Mouse (Mus musculus) limb, embryonic 11.5 days (tissue): ENCODE results near the gene Eno3. TPM values are rescaled to one million over a fixed set of nuclear protein-coding genes. Genes with fewer than 3 reads are reported as not detected.

ENCODE experiments used
- ATAC-seq: fragments of 200-750 bp; cut with Nextera tagmentation; 2 replicates; pipeline ENCODE4 v1.8.0; 2017; ENCODE audit warnings: low read depth; ENCODE audit not compliant: insufficient number of reproducible peaks, low FRiP score, low TSS enrichment
- DNase-seq: peaks from one replicate; pipeline ENCODE4 v3.0.0-alpha.2; 2015; ENCODE audit warnings: low spot score
- H3K27ac ChIP-seq: fragments of 300-500 bp; sonication (generic); replicated peaks from 2 replicates; pipeline ENCODE4 v1.5.1; 2014; ENCODE audit warnings: low read depth, mild to moderate bottlenecking, low read length
- H3K27me3 ChIP-seq: fragments of 300-500 bp; sonication (generic); 2 replicates; pipeline ENCODE4 v1.6.1; 2014; ENCODE audit warnings: mild to moderate bottlenecking, low read length, mixed read lengths; ENCODE audit not compliant: control insufficient read depth, insufficient read depth
- H3K36me3 ChIP-seq: fragments of 300-500 bp; sonication (generic); 2 replicates; pipeline ENCODE4 v1.6.1; 2014; ENCODE audit warnings: mild to moderate bottlenecking, low read length, moderate library complexity, mixed read lengths; ENCODE audit not compliant: control insufficient read depth, insufficient read depth
- H3K4me1 ChIP-seq: fragments of 300-500 bp; sonication (generic); 2 replicates; pipeline ENCODE4 v1.6.1; 2014; ENCODE audit warnings: low read length, mixed read lengths; ENCODE audit not compliant: control insufficient read depth, insufficient read depth
- H3K4me2 ChIP-seq: fragments of 300-500 bp; sonication (generic); 2 replicates; pipeline ENCODE4 v1.6.1; 2014; ENCODE audit warnings: low read depth, mild to moderate bottlenecking, moderate library complexity; ENCODE audit not compliant: severe bottlenecking
- H3K4me3 ChIP-seq: fragments of 300-500 bp; sonication (generic); 2 replicates; pipeline ENCODE4 v1.5.1; 2014; ENCODE audit warnings: low read depth, low read length
- H3K9ac ChIP-seq: fragments of 300-500 bp; sonication (generic); 2 replicates; pipeline ENCODE4 v1.6.1; 2014; ENCODE audit warnings: mild to moderate bottlenecking, low read length
- H3K9me3 ChIP-seq: fragments of 300-500 bp; sonication (generic); 2 replicates; pipeline ENCODE4 v1.6.1; 2016; ENCODE audit warnings: low read length; ENCODE audit not compliant: control insufficient read depth
- WGBS: fragments of 180-500 bp; shearing (Covaris S2); extraction: QIAGEN DNeasy Blood & Tissue Kit; methylation state at CpG from one replicate; pipeline ENCODE4 v1.1.7; 2014; 5-methylcytosine and 5-hydroxymethylcytosine counted together
- polyA plus RNA-seq: library from polyadenylated mRNA; unstranded; fragments of >200 nt; fragmentation: Nextera tagmentation; extraction: Ambion mirVana; gene quantifications from 2 replicates; pipeline ENCODE4 v1.2.1, GENCODE M21; 2014

Gene Eno3
- polyA plus RNA-seq, 1 experiment from 2014 or later, result 53.3 TPM

DNA sequence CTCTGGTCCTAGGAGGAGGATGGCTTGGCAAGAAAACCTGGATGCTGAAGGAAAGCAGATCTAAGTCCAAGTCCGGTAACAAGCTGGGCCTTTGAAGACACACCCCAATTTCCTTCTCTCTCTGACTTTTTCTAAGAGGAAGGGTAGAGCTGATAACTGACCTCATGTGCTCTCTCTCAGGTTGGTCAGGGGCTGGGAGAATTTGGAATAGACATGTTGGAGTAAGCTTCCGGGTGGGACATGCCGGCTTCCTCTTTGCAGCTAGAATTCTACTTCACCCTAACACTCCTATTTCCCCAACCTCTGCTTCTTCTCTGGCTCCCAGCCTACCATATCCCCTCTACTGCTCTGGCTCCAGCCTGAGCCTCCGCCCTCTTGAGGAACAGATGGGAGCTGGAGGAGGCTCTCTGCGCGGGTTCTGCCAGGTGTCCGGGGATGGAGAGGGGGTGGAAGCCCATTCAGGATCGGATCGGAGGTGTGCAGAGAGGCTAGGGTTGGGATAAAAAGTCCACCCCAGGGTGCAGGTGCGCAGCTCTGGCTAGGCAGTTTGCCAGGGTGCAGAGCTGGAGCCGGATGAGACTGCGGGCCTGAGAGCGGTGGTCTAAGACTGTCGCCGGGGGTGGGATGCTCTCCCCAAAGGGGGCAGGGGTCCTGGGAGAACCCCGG, 30.0 kb downstream of the Eno3 start:
- peaks cover 12% of the 10 kb centered on the region for H3K4me1 ChIP-seq
- H3K27ac ChIP-seq, result peak overlapping the region; percentile 66; the same call in 1 of the 2 replicates
- 0 out of 2 replicates have a peak, but pooled peaks have one; percentile 6 for ATAC-seq
- H3K4me3 ChIP-seq, result peak overlapping the region; percentile 82
- H3K9ac ChIP-seq, result peak overlapping the region; percentile 75
- H3K9me3 ChIP-seq, result no peaks in the 10 kb centered on the region
- WGBS, result 4% methylated on average over 16 of the region's 16 CpGs
- H3K4me2 ChIP-seq, result peak overlapping the region; percentile 72
- peaks cover 3% of the 10 kb centered on the region for H3K36me3 ChIP-seq
- no peaks in the 10 kb centered on the region for H3K27me3 ChIP-seq
- DNase-seq, result peak; percentile 62

DNA sequence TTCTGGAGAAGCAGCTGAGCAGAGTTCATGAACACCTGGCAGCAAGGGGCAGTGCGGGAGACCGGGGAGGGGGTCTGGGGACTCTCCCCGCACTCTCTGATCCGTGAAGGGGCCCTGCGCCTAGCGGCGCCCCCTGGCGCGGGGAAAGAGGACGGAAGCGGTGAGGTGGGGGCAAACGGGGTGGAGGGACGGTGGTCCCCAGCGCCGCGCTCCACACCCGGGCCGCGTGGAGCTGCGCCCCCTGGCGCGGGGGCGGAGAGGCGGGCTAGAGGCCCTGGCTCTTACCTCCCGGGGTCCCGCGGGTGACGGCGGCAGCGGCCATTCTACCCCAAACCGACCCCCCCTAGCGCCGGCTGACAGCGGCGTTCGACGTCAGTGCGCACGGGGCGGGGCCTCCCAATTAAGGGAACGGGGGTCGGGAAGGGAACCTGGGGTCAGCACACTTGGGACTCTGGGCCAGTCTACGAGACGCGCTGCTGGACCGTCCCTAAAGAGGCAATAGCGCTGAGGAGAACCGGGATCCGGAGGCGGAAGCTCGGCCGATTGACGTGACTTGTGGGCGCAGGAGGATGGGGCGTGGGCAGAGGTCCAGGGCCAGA, 30.7 kb downstream of the Eno3 start, which contains the start of gene Camta2:
Gene Camta2 (minus strand): TSS at position 505 of the 599 bp plus-strand sequence.
- under 1% methylated on average over 48 of the region's 55 CpGs for WGBS
- peak within 1 kb of the TSS; percentile 82 for H3K4me3 ChIP-seq
- ATAC-seq (peak; percentile 86), DNase-seq (peak; percentile 90)
- no peaks in the 10 kb centered on the region for H3K27me3 ChIP-seq
- no peaks in the 10 kb centered on the region for H3K9me3 ChIP-seq
- peak within 1 kb of the TSS; percentile 66; the same call in 1 of the 2 replicates for H3K27ac ChIP-seq
- peaks cover 3% of the 10 kb centered on the region for H3K36me3 ChIP-seq
- peak within 1 kb of the TSS; percentile 72 for H3K4me2 ChIP-seq
- peak within 1 kb of the TSS; percentile 75 for H3K9ac ChIP-seq
- peaks cover 7% of the 10 kb centered on the region for H3K4me1 ChIP-seq

DNA sequence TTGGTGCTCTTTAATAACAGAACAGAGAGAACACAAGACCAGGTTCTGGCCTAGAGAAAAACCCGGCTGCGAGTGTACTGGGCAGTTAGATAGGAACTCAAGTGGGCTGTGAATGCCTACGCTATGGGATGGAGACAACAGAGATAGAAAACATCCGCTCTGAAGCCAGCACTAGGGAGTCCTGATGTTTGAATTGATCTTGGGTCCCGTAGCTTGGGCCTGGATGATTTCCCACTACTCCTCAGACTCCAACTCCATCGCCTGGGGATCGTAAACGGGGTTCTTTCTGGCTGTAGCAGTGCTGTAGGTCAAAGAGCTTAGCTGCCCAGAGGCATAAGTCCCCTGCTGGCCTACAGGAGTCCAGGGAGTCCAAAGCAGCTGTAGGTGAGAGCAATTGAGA, 31.4 kb downstream of the Eno3 start:
- Histone ChIP-seq H3K4me1 (peaks cover 7% of the 10 kb centered on the region), H3K9me3 (no peaks in the 10 kb centered on the region), H3K4me3 (peak overlapping the region; percentile 82), H3K4me2 (peak overlapping the region; percentile 72), H3K27ac (peak overlapping the region; percentile 66; the same call in 1 of the 2 replicates), H3K27me3 (no peaks in the 10 kb centered on the region), H3K36me3 (peaks cover 3% of the 10 kb centered on the region), H3K9ac (peak overlapping the region; percentile 75)
- WGBS, result 12% methylated on average over 8 of the region's 8 CpGs
- ATAC-seq, result no peak
- DNase-seq, result no peak

DNA sequence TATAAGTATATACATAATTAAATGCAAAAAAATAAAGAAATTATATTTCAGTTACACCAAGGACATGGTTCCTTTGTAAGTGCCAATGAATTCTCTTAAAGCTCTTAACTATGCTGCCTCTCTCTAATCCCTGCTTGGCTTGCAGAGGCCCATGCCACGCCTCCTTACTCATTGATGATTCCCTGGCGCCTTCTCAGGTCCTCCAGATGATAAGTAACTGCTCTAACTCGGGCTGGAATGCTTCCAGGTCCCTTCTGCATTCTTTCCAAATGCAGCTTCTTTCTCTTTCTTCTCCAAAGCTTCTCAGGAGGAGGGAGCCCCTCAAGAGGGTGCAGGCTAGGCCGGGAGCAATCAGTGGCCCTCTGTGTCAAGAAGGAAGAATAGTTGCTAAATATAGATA, 32.6 kb downstream of the Eno3 start:
- Histone ChIP-seq H3K27me3 (no peaks in the 10 kb centered on the region), H3K27ac (no peak overlapping the region), H3K9me3 (no peaks in the 10 kb centered on the region), H3K4me2 (no peak overlapping the region), H3K9ac (no peak overlapping the region), H3K4me1 (peaks cover 7% of the 10 kb centered on the region), H3K4me3 (no peak overlapping the region), H3K36me3 (no peaks in the 10 kb centered on the region)
- 63% methylated on average over 4 of the region's 4 CpGs for WGBS
- no peak for ATAC-seq
- no peak for DNase-seq

DNA sequence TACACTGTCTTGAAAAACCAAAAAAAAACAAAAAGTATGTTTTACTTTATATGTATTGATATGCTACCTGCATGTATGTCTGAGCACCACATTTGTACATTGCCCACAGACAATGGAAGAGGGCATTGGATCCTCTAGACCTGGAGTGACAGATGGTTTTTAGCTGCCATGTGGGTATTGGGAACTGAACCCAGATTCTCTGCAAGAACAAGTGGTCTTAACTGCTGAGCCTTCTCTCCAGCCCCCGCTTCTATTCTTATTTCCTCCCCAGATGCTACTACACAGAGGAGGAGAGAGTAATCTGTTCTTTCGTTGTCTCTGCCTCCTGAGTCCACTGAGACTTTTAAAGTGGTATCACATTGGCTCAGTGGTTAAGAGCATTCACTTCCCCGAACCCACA, 36.5 kb downstream of the Eno3 start:
- Histone ChIP-seq H3K9ac (no peak overlapping the region), H3K4me1 (peaks cover 2% of the 10 kb centered on the region), H3K36me3 (no peaks in the 10 kb centered on the region), H3K27ac (no peak overlapping the region), H3K4me3 (no peak overlapping the region), H3K9me3 (no peaks in the 10 kb centered on the region), H3K27me3 (no peaks in the 10 kb centered on the region), H3K4me2 (no peak overlapping the region)
- ATAC-seq (no peak), DNase-seq (no peak)
- 67% methylated on average over 3 of the region's 3 CpGs for whole genome bisulfite sequencing

DNA sequence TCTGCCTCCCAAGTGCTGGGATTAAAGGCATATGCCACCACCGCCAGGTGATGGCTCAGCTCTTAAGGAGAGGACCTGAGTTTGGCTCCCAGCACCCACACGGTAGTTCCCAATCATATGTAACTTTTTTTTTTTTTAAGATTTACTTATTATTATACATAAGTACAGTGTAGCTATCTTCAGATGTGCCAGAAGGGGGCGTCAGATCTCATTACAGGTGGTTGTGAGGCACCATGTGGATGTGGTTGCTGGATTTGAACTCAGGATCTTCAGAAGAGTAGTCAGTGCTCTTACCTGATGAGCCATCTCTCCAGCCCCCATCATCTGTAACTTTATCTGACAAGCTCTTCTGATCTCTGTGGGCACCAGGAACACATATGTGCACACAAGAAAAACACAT, 40.4 kb downstream of the Eno3 start:
- 67% methylated on average over 3 of the region's 3 CpGs for WGBS
- Histone ChIP-seq H3K36me3 (no peaks in the 10 kb centered on the region), H3K27me3 (no peaks in the 10 kb centered on the region), H3K4me3 (no peak overlapping the region), H3K4me1 (peaks cover 5% of the 10 kb centered on the region), H3K27ac (no peak overlapping the region), H3K9ac (no peak overlapping the region), H3K9me3 (no peaks in the 10 kb centered on the region), H3K4me2 (no peak overlapping the region)
- ATAC-seq (no peak), DNase-seq (no peak)

DNA sequence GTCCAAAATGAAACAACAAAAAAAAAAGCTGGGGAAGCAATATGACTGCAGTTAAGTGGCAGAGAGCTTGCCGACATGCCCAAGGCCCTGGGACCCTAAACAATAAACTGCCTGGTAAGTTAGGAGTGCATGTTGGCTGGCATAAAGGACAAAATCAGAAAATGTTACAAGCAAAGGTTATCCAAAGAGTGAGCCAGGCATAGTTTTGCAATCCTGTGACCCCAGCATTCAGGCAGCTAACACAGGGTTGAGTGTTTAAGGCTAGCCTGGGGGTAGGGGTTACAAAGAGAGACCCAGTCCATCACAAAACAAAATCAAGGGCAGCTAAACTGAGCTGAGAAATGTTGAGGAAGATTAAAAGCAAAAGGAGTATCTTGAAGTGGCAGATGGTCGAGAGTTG, 42.0 kb downstream of the Eno3 start:
- 67% methylated on average over 2 of the region's 2 CpGs for WGBS
- H3K27me3 ChIP-seq, result no peaks in the 10 kb centered on the region
- no peak overlapping the region for H3K4me2 ChIP-seq
- no peak overlapping the region for H3K27ac ChIP-seq
- no peaks in the 10 kb centered on the region for H3K36me3 ChIP-seq
- ATAC-seq, result no peak
- H3K9ac ChIP-seq, result no peak overlapping the region
- no peak for DNase-seq
- H3K4me1 ChIP-seq, result peaks cover 5% of the 10 kb centered on the region
- no peaks in the 10 kb centered on the region for H3K9me3 ChIP-seq
- no peak overlapping the region for H3K4me3 ChIP-seq

DNA sequence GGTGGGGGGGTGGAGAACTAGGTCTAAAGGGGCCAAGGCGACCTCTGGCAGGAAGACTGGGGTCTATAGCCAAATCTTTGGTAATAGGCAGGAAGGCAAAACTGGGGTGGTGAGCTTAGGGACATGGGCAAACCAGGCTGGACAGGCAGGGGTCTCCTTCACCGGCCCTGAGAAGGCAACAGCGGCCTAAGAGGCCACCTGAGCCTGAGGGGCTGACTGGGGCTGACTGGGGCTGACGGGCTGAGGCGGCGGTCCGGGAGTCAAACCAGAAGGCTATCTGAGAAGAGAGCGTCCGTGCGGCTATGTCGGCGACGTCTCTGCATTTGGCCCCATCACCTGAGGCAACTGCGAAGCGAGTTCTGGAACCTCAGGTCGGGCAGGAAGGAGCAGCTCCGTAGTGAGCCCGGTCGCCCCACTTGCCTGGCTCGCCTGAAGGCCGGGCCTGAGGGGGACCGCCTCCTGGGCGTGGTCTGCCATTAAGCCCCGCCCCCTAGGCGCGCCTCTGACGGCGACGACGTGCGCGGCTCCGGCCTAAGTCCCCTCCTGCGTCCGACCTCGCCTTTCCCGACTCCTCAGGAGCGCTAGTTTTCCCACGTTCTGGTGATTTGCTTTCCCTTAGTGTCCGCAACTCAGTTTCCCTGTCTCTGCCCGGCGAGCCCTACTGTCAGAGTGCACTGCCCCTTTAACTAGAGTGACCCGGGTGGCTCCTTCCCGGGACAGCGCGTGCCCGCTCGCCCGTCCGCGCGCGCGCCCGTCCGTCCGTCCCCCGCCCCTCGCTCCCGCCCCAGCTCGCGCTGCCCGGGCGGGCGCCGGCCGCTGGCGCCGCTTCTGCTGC, 42.9 kb downstream of the Eno3 start, which contains the start of the genes Inca1 and Kif1c:
Gene Inca1 (minus strand): TSS at position 434 of the 835 bp plus-strand sequence.
Gene Kif1c (plus strand): TSS at position 827 of the 835 bp plus-strand sequence.
- Histone ChIP-seq H3K36me3 (peaks cover 2% of the 10 kb centered on the region; the same call in 1 of the 2 replicates), H3K4me3 (peak within 1 kb of the TSS; percentile 86), H3K4me1 (peaks cover 5% of the 10 kb centered on the region), H3K9me3 (no peaks in the 10 kb centered on the region), H3K9ac (peak within 1 kb of the TSS; percentile 87), H3K4me2 (peak within 1 kb of the TSS; percentile 79), H3K27ac (peak within 1 kb of the TSS; percentile 85), H3K27me3 (no peaks in the 10 kb centered on the region)
- WGBS, result 1% methylated on average over 68 of the region's 69 CpGs
- ATAC-seq, result peak; percentile 92
- peak; percentile 96 for DNase-seq
